Mouse (Mus musculus): ENCODE data around the gene Cdc27.

The Cdc27 gene

DNA sequence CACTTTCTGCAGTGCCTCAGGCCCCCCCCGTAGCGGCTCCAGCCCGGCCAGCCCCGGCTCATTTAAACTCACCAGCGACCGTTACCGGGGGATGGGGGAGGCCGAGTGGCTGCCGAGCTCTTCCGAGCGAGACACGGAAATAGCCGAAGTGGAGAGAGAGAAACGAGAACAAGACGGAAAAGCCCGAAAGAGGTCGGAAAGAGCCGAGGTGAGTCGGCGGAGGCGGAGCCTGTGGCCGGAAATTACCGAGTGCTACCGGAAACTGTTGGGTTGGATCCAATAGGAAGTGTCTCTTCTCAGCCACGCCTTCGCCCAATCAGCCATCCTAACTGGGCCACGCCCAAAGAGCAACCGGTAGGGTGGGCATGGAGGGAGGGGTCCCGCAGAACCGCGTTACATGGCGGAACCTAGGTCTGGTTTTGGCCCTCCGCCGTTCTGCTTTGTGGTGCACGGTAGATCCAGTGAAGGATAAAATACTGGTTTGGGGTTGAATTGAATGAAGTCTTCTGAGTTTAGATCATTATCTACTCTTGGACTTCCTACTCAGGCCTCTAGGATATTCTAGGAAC lies at the start of gene Cdc27, which contains the start of gene Myl4:
Gene Cdc27, minus strand, starts transcription at position 215 of the 569 bp plus-strand sequence.
Gene Myl4, plus strand, starts transcription at position 258 of the 569 bp plus-strand sequence.
- DNase-seq (ENCODE audit: low read depth, low spot score) = peak; percentile 99

DNA sequence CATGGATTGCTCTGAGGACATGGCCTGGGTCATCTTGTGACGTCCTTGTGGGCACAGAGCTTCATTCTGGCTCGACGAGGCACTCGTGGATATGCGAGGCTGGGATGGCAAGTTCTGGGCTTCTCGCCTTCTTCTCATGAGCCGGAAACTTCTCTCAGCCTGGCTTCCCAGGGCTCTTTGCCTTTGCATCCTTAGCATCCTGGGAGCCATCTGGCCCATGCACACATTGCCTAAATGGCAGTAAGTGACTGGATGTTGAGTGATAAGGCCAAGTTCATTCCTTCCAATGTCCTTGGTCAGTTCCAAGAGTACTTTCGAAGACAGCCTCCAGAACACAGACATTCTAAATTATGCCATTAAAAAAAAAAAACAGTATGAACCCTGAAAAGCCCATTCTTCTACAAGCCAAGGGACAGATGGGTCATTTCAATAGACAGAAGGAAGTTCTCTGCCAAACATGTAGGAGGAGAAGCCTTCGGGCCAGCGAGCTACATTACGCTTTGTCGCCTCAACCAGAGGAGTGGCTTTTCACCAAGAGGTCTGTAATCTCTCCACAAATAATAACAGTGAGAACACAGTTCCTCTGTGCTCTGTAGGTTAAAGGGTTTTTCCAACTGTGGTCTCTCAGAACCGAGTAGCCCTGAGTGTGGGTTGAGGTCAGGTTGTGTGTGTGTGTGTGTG lies 49.0 kb upstream of the Cdc27 start:
- no peak for DNase-seq (ENCODE audit: low read depth, low spot score)

DNA sequence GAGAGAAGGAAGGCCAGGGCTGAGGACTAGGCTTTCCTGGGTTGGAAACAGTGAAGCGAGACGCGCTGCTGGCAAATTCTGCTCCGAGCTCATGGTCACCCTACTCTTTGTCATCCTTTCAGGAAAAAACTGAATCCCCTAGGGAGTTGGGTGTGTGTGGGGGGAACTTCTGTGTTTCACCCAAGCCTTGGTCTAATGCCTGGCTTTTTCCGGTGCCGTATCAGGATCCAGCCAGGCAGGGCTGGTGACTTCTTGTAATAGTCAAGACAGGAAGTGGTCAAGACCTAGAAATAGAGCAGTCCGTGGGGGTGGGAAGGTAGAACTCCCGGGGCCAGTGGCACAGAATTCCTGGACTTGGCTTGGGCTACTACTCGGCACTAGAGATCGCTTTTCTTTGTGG lies 45.9 kb upstream of the Cdc27 start:
- DNase-seq (ENCODE audit: low read depth, low spot score) = no peak

GRCm38 (mm10) chr11:104592066-104592835 lies 41.8 kb upstream of the Cdc27 start:
- no peak for DNase-seq (ENCODE audit: low read depth, low spot score)

- DNase-seq (ENCODE audit: low read depth, low spot score) = peak; percentile 92
These were observed 39.7 kb upstream of the Cdc27 start for GRCm38 (mm10) chr11:104590148-104590547.

DNA sequence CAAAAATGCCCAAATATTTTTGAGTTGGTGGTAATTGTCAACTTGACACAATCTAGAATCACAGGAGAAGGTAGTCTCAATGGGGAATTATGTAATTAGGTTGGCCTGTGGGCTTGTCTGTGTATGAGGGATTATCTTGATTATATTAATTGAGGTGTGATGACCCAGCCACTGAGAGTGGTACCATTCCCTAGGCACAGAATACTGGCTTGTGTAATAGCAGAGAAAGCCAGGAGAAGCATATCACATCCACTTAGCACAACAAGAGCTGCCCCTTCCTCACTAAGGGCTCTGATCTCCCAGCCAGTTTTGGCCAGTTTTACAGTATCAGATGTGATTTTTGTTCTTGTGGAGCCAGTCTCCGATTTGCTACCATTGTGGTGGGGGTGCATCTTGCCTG lies 39.1 kb upstream of the Cdc27 start:
- no peak for DNase-seq (ENCODE audit: low read depth, low spot score)

DNA sequence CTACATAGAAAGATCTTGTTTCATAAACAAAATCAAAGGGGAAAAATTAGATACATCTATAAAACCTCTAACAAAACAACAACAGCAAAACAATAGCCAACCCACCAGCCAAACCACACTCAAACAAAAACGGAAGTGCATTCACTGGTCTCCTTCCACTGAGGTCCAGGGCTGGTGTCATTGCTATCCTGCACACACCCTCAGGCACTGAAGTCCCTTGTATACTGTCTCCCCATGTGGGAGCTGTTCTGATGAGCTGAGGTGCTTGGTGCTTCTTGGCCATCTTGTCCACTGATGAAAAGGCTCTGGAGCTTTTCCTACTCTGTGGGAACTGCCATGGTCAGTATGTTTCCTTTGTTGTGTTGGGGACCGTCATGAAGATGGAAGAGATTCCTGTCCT lies 38.1 kb upstream of the Cdc27 start:
- DNase-seq (ENCODE audit: low read depth, low spot score) = no peak

DNA sequence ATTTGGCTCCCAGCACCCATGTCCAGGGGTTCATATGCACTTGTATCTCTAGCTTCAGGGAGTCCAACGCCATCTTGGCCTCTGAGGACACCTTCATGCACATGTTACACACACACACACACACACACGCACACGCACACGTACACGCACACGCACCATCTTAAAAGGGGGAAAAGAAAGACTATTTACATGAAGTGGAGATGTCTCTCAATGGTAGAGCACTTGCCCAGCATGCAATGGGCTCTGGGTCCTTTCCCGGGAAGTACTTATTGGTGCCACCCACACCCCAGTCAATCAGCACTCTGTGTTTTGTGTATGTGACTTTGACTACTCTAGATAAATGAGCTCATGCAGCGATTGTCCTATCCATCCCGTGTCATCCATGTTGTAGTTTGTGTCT lies 37.5 kb upstream of the Cdc27 start:
- DNase-seq (ENCODE audit: low read depth, low spot score) = no peak

DNA sequence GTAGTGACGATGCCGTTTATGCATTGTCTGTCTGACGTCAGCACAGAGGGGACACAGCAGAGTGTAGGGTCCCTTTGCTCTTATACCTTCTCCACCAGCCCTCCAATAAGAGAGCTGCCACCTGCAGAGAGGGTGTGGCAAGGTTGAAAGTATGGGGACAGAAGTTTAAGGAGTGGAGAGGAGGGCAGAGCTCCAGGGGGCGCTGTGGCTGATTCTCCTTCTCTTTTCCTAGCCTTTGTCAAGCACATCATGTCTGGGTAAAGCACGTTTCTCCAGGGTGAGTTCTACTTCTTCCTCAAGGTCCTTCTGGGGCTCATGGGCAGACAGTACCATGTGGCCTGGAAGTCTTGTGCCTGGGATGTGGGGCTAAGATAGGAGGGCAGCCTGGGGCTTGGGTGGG lies 35.1 kb upstream of the Cdc27 start:
- DNase-seq (ENCODE audit: low read depth, low spot score) = peak; percentile 42

DNA sequence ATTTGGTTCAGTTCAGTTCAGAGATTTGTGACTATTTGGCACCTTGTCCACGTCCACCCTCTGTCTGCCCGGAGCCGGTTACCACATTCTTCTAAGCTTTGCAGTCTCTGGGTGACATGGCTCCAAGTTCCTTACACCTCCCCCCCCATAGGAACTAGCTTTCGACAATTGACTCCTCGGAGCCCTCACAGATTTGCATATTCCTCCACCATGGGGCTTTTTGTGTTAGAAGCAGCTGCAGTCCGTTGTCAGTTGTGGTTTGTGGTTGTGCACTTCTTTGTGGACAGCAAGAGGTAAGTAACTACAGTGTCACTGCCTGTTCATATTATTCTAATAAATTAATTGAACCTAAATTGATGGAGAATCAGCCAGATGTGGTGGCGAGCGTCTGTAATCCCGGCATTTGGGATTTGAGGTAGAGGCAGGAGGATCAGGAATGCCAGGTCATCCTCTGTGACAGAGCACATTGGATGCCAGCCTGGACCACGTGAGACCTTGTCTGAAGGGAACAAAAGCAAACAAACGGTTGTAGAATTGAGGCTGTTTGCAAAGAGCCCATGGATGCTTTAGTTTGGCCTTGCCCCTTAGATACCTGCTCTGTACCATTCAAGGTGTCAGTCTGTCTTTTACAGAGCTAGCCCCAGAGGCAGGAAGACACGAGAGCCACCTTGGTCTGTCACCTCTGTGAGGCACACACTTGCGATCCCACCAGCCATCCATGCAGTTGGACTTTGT lies 32.4 kb upstream of the Cdc27 start:
- peak; percentile 93 for DNase-seq (ENCODE audit: low read depth, low spot score)

GRCm38 (mm10) chr11:104582308-104582606 lies 31.8 kb upstream of the Cdc27 start:
- no peak for DNase-seq (ENCODE audit: low read depth, low spot score)

- DNase-seq (ENCODE audit: low read depth, low spot score) = peak; percentile 81
These were observed 31.3 kb upstream of the Cdc27 start for GRCm38 (mm10) chr11:104581446-104582307.

GRCm38 (mm10) chr11:104580606-104581005 lies 30.2 kb upstream of the Cdc27 start:
- DNase-seq (ENCODE audit: low read depth, low spot score) = no peak

DNA sequence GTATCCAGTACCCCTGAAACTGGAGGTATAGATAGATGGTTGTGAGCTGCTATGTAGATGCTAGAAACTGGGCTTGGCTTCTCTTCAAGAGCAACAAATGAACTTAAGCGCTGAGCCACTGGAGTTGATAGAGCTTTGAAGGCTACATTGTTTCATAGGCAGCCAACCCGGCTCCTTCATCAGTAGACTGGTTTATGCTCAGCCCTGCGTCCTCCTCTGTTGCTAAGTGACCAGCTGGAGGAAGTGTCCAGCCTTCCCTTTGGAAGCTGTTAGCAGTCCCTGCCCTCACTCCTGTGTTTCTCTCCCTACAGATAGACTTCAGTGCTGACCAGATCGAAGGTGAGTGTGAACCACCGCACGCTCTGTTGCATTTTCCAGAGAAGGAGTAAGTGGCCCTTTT lies 29.7 kb upstream of the Cdc27 start:
- no peak for DNase-seq (ENCODE audit: low read depth, low spot score)

DNA sequence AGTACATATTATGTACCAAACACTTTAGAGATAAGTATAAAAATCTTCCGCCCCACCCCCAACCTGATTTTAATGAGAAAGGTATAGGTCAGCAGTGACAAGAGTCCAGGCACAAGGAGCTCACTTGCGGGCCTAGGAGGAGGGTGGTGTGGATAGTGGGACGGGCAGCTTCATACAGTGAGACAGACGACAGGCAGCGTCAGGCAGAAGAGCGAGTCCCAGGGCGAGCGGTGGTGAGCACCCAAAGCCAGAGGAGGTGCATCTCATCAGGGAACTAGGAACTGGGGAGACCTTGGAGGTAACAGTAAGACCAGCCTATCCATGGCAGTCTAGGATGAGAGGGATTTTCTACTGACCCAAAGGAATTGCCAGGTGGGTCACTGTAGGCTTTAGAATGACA lies 29.2 kb upstream of the Cdc27 start:
- no peak for DNase-seq (ENCODE audit: low read depth, low spot score)

GRCm38 (mm10) chr11:104579084-104579483 lies 28.7 kb upstream of the Cdc27 start:
- no peak for DNase-seq (ENCODE audit: low read depth, low spot score)

GRCm38 (mm10) chr11:104578074-104578473 lies 27.7 kb upstream of the Cdc27 start:
- no peak for DNase-seq (ENCODE audit: low read depth, low spot score)

DNA sequence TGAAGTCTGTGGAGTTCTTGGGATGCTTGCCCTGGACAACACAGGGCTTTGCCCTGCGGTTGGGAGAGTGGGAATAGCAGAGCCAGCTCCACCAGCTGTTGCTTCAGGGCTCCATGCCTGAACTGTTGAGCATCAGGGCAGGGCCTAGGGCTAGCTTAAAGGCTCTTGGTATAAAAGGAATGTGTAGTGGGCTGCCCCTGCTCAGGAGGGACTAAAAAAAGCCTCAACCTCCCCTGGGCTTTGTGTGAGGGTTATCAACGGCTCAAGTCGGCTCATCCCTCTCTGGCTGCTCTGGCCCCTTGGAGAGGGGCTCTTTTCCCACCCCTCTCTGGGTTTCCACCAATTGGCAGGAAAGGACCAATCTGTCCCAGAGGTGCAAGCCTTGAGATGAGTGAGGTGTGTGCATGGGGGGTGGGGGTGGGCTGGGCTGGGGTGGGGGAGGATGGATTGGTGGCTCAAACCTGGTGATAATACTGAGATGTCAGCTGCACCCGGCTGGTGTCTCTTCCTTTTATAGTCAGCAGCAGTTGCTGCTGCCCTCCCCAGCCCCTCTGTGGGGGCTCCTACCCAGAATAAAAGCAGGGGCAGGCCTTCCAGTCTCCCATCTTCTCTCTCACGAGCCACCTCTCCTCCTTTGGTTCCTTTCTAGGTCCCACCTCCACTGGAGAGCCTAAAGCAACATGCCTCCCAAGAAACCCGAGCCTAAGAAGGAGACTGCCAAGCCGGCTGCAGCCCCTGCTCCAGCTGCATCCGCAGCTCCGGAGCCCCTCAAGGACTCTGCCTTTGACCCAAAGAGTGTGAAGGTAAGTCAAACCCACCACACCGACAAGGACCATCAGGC lies 26.6 kb upstream of the Cdc27 start:
- no peak for DNase-seq (ENCODE audit: low read depth, low spot score)

- no peak for DNase-seq (ENCODE audit: low read depth, low spot score)
These were observed 22.1 kb upstream of the Cdc27 start for GRCm38 (mm10) chr11:104572566-104572965.

GRCm38 (mm10) chr11:104572091-104572490 lies 21.7 kb upstream of the Cdc27 start:
- DNase-seq (ENCODE audit: low read depth, low spot score) = no peak

All from A20 (cell line).